Mouse (Mus musculus): ENCODE results near the gene Serpina5.

Gene Serpina5

GRCm38 (mm10) chr12:104100768-104101167 is at the start of gene Serpina5:
Serpina5 (plus strand) TSS chr12:104101113.
- in situ Hi-C loops (cut with MboI; ENCODE audit: low pct_unique_long_range_greater_than_20kb in 1 of 2, low sequenced_read_pairs in 2 of 2, unreplicated experiment in 1 of 2) = no loop called here

DNA sequence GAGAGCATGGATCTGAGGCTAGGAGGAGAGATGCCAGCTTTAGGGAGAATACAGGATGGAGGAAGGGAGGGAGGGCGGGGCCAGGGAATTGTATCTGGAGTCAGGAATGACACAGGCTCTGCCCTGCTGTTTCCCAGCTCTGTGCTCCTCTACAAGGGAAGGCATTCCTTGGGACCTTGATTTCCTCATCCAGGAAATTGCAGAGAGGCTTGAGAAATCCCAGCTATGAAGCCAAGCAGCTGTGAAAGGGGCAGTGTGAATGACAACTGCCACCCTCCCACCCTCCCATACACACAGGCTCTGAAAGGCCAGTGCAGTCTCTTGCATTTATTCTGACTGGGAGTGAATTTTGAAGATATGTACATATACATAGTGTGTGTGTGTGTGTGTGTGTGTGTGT is 46.9 kb upstream of the Serpina5 start:
- in situ Hi-C loops (cut with MboI; ENCODE audit: low pct_unique_long_range_greater_than_20kb in 1 of 2, low sequenced_read_pairs in 2 of 2, unreplicated experiment in 1 of 2) = loop anchor here in 1 of 2 experiments (25.0 kb wide), 1 partner anchor 358 kb away; the partner anchor contains the start of gene Serpina3n

DNA sequence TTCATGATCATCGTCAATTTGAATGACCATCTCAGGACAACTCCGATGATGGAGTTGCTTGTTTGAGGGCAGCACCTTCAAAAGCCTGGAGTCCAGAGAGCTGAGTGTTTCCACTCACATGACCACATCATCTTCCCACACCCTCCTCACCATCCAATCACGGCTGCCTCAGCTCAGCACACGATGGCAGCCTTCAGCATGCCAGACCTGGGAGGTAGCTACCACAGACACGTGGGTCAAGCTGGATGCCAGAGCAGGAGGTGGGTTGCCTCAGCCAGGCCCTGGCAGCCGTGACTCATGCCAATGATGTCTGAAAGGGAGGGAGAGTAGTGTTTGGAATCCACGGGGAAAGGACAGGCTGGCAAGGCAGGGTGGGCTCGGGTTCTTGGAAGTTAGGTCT is 45.2 kb upstream of the Serpina5 start:
- in situ Hi-C loops (cut with MboI; ENCODE audit: low pct_unique_long_range_greater_than_20kb in 1 of 2, low sequenced_read_pairs in 2 of 2, unreplicated experiment in 1 of 2) = loop anchor here in 1 of 2 experiments (25.0 kb wide), 1 partner anchor 357 kb away; the partner anchor contains the start of gene Serpina3n

GRCm38 (mm10) chr12:104057050-104057449 is 43.9 kb upstream of the Serpina5 start:
- in situ Hi-C loops (cut with MboI; ENCODE audit: low pct_unique_long_range_greater_than_20kb in 1 of 2, low sequenced_read_pairs in 2 of 2, unreplicated experiment in 1 of 2) = loop anchor here in 1 of 2 experiments (25.0 kb wide), 1 partner anchor 355 kb away; the partner anchor contains the start of gene Serpina3n

DNA sequence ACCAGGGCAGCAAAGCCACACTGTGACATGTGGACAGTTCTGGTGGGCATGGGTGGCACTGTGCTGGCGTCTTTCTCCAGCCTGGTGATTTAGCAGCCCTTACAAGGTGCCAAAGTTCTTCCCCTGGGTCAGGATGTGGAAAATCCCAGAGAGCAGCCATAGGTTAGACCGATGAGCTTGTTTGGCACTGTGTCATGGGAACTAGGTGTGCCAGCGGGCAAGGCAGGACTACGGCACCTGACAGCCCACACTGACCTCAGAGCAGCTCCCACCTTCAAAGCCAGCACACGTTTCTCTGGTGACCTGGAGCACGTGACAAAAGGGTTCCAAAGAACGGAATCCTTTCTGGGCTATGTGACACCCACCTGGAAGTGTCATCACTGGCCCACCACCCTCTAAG is 43.4 kb upstream of the Serpina5 start:
- in situ Hi-C loops (cut with MboI; ENCODE audit: low pct_unique_long_range_greater_than_20kb in 1 of 2, low sequenced_read_pairs in 2 of 2, unreplicated experiment in 1 of 2) = loop anchor here in 1 of 2 experiments (25.0 kb wide), 1 partner anchor 355 kb away; the partner anchor contains the start of gene Serpina3n

DNA sequence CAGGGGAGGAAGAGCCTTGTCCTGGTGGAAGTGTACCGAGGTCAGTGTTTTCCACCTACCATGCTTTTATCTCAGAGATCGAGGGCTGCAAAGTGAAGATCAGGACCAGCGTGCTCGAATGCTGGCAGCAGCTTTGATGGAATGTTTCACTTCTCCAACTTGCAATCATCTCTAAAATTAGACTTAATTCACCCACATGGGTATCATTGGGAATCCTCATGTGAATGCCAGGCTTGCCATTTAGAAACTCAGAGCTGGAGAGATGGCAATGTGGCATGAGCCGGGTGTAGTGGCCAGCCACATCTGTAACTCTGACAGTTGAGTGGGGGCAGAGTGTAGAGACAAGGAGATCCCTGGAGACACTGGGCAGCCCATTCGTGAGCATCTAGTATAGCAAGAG is 40.8 kb upstream of the Serpina5 start:
- in situ Hi-C loops (cut with MboI; ENCODE audit: low pct_unique_long_range_greater_than_20kb in 1 of 2, low sequenced_read_pairs in 2 of 2, unreplicated experiment in 1 of 2) = loop anchor here in 1 of 2 experiments (25.0 kb wide), 1 partner anchor 352 kb away; the partner anchor contains the start of gene Serpina3n

- in situ Hi-C loops (cut with MboI; ENCODE audit: low pct_unique_long_range_greater_than_20kb in 1 of 2, low sequenced_read_pairs in 2 of 2, unreplicated experiment in 1 of 2) = loop anchor here in 1 of 2 experiments (25.0 kb wide), 1 partner anchor 350 kb away; the partner anchor contains the start of gene Serpina3n
These were observed 39.1 kb upstream of the Serpina5 start for GRCm38 (mm10) chr12:104061862-104062261.

- in situ Hi-C loops (cut with MboI; ENCODE audit: low pct_unique_long_range_greater_than_20kb in 1 of 2, low sequenced_read_pairs in 2 of 2, unreplicated experiment in 1 of 2) = loop anchor here in 1 of 2 experiments (25.0 kb wide), 1 partner anchor 348 kb away; the partner anchor contains the start of gene Serpina3n
These were observed 36.4 kb upstream of the Serpina5 start for GRCm38 (mm10) chr12:104064532-104064931.

DNA sequence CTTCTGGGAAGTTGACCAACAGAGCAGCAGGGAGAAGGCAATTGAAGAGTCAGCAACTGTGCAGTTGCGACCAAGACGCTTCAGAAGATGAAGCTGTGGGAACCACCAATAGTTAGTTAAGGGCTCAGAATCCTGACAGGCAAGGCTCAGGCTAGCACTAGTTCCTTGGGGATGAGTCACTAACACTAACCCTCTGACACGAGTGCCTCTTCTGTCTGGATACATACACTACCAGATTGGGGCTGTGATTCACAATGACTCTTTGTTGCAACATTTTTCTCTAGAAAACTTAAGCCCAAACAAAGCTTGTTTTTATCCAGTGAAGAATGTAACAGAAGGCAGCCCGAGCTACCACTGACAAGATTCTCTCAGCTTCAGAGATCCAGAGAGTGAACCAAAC is 35.9 kb upstream of the Serpina5 start:
- in situ Hi-C loops (cut with MboI; ENCODE audit: low pct_unique_long_range_greater_than_20kb in 1 of 2, low sequenced_read_pairs in 2 of 2, unreplicated experiment in 1 of 2) = loop anchor here (5.0 to 25.0 kb wide), 2 partner anchors 347 to 357 kb away; partner anchors contain the start of gene Serpina3n (in 1 of the 2)

DNA sequence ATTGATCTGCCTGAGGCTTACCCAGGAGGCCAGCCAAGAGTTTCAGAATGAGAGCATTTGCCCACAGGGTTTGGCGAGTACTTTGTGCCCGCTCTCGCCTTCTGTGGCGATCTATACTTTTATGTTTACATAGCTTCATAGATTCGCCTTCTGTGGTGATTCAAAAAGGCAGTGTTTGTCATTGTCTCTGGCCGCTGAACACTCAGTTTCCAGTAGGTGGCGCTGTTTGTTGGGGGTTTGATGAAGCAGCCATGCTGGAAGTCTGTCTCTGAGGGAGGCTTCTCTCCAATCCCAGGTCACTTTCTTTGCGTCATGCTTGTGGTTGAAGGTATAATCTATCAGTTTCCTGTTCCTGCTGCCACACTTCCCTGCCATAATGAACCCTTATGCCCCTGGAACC is 34.7 kb upstream of the Serpina5 start:
- in situ Hi-C loops (cut with MboI; ENCODE audit: low pct_unique_long_range_greater_than_20kb in 1 of 2, low sequenced_read_pairs in 2 of 2, unreplicated experiment in 1 of 2) = loop anchor here (5.0 to 25.0 kb wide), 2 partner anchors 346 to 356 kb away; partner anchors contain the start of gene Serpina3n (in 1 of the 2)

DNA sequence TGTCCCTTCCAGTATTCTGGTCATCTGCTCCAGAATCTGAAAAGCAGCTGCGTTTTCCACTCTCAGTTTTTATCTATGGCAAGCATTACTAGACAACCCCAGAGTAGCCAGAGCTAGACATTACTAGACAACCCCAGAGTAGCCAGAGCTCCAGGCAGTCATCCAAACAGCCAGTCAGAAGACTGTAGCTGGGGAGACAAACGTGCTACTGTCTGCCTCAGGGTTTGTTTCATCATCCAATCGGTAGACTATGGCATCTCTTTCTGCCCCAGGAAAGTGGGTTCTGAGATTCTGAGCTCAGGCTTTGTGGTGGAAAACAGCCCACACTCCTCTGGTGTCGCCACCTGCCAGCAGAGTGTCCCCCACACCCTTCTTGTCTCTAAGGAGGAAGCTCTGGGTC is 33.4 kb upstream of the Serpina5 start:
- in situ Hi-C loops (cut with MboI; ENCODE audit: low pct_unique_long_range_greater_than_20kb in 1 of 2, low sequenced_read_pairs in 2 of 2, unreplicated experiment in 1 of 2) = loop anchor here (5.0 to 25.0 kb wide), 2 partner anchors 345 to 355 kb away; partner anchors contain the start of gene Serpina3n (in 1 of the 2)

- in situ Hi-C loops (cut with MboI; ENCODE audit: low pct_unique_long_range_greater_than_20kb in 1 of 2, low sequenced_read_pairs in 2 of 2, unreplicated experiment in 1 of 2) = loop anchor here (5.0 to 25.0 kb wide), 2 partner anchors 343 to 353 kb away; partner anchors contain the start of gene Serpina3n (in 1 of the 2)
These were observed 31.3 kb upstream of the Serpina5 start for GRCm38 (mm10) chr12:104069620-104070019.

DNA sequence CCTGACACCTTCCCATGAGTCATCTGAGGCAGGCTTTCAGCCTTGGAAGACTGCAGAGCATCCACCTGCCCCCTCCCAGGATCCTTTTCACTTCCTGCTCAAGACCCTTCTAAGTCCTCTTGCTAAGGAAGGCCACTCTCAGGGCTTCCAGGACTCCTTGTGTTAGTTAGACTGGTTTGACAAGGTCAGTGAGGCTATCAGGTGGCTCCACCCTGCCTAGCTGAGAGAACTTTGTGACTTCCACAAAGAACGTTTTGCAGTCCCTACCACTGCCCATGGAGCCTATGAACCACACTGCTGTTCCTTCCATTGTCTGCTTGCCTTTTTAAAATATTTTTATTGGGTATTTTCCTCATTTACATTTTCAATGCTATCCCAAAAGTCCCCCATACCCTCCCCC is 29.2 kb upstream of the Serpina5 start:
- in situ Hi-C loops (cut with MboI; ENCODE audit: low pct_unique_long_range_greater_than_20kb in 1 of 2, low sequenced_read_pairs in 2 of 2, unreplicated experiment in 1 of 2) = loop anchor here in 1 of 2 experiments (25.0 kb wide), 1 partner anchor 341 kb away; the partner anchor contains the start of gene Serpina3n

DNA sequence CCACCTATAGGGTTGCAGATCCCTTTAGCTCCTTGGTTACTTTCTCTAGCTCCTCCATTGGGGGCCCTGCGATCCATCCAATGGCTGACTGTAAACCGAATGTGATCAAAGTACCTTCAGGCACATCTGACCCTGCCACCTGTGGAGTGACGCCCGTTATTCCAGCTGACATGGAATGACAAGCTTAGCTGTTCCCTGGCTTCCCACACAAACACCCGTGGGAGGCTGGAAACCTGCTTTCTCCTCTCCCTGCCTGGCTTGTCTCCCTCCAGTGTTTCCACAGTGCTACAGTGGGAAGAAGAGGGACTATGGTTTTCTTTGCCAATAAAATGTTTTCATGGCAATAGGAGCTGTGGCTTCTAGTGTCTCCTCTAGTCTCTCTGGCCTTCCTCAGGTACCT is 28.6 kb upstream of the Serpina5 start:
- in situ Hi-C loops (cut with MboI; ENCODE audit: low pct_unique_long_range_greater_than_20kb in 1 of 2, low sequenced_read_pairs in 2 of 2, unreplicated experiment in 1 of 2) = loop anchor here in 1 of 2 experiments (25.0 kb wide), 1 partner anchor 340 kb away; the partner anchor contains the start of gene Serpina3n

- in situ Hi-C loops (cut with MboI; ENCODE audit: low pct_unique_long_range_greater_than_20kb in 1 of 2, low sequenced_read_pairs in 2 of 2, unreplicated experiment in 1 of 2) = no loop called here
These were observed 10.8 kb upstream of the Serpina5 start for GRCm38 (mm10) chr12:104090119-104090518.

DNA sequence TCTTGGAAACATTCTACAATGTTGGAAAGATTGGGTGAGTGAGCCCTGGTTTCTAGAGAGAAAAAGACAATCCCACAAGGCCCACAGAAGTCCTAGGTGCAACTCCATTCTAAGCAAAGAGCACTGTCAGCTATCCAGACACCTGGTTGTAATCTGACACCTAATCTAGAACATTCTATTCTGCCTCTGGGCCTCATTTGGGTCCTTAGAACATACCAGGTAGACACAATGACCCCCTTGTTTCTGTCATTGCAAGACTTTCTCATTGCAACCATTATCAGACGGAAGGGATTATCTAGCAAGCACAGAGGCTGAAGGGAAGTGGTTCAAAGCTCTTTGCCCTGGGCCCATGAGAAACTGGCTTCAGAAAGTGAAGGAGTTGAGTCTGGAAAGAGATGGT is 9.6 kb upstream of the Serpina5 start:
- in situ Hi-C loops (cut with MboI; ENCODE audit: low pct_unique_long_range_greater_than_20kb in 1 of 2, low sequenced_read_pairs in 2 of 2, unreplicated experiment in 1 of 2) = no loop called here

- in situ Hi-C loops (cut with MboI; ENCODE audit: low pct_unique_long_range_greater_than_20kb in 1 of 2, low sequenced_read_pairs in 2 of 2, unreplicated experiment in 1 of 2) = no loop called here
These were observed 4.9 kb downstream of the Serpina5 start for GRCm38 (mm10) chr12:104105847-104106246.

DNA sequence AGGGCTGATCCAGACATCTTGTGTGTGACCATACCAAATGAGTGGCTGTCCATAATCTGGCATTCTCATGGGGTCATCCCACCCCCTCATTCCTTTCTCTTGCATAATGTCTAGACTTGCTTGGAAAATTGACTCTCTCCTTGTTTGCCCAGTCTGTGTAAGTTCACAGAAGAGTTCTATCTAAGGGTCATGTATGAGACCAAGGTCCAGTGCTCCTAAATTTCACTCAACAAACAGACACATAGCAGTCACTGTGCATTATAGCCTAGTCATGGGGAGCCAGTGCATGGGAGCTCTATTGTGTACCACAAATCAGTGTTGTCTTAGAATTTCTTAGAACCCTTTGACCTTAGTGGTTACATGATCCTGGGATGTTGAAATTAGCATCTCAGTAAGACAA is 6.0 kb downstream of the Serpina5 start:
- in situ Hi-C loops (cut with MboI; ENCODE audit: low pct_unique_long_range_greater_than_20kb in 1 of 2, low sequenced_read_pairs in 2 of 2, unreplicated experiment in 1 of 2) = no loop called here

DNA sequence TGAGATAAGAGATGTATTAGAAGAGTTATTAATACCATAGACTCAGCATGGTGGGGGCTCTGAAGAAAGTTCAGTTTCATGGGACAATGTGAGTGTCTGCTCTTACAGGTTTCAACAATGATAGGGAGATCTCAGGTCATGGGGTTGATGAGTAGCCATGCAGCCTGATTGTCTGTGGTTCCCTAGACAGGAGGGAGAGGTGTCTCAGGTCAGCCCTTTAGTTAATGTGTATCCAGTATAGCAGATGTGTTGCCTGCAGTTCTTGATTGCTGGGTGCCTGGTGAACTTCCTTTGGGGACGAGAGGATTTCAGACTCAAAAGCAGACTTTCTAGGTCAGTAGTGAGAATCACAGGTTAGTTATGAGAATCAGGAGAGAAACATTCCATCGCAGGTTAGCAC is 7.6 kb downstream of the Serpina5 start:
- in situ Hi-C loops (cut with MboI; ENCODE audit: low pct_unique_long_range_greater_than_20kb in 1 of 2, low sequenced_read_pairs in 2 of 2, unreplicated experiment in 1 of 2) = no loop called here

DNA sequence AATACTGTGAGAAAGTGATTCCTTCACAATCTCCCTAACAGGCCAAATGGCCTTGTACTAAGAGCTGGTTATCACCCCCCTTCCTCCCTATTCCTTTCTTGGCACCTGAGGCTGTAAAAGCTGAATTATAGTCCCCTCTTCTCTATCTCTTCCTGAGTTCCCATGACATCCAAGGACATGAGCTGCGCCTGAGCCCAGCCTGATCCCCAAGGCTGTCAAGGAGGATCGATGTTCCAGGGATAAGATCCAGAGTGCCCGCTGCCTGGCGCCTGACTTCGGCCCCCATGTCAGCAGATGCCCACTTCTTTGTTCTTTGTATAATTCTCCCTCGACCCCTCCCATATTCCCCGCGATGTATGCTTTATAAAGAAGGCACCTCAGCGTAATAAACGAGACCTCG is 11.4 kb downstream of the Serpina5 start, which contains the start of gene Serpina3a:
TSS of gene Serpina3a (plus strand) at position 392 of the 400 bp plus-strand sequence.
- in situ Hi-C loops (cut with MboI; ENCODE audit: low pct_unique_long_range_greater_than_20kb in 1 of 2, low sequenced_read_pairs in 2 of 2, unreplicated experiment in 1 of 2) = loop anchor here in 1 of 2 experiments (10.0 kb wide), 1 partner anchor 62 kb away; no protein-coding TSS in a partner anchor

Data from mouse embryonic stem cell (cell line).